Mouse (Mus musculus) G1E (cell line): ENCODE data around the gene Hoxb7.

Experiments used
- CTCF ChIP-seq: IDR thresholded peaks from 2 replicates; pipeline ENCODE4 v1.5.1; 2012; ENCODE audit warnings: low read depth, low read length, inconsistent platforms, mixed read lengths
- GATA1 ChIP-seq: IDR thresholded peaks from 2 replicates; pipeline ENCODE4 v1.6.1; 2012; ENCODE audit warnings: borderline replicate concordance, low read length, inconsistent platforms, mixed read lengths

- TF ChIP-seq CTCF (no peak), GATA1 (no peak)
These were observed 9.0 kb upstream of the Hoxb7 start for GRCm38 (mm10) chr11:96277151-96278044.
